Mouse (Mus musculus) kidney, adult 2 months (tissue): ENCODE data around the gene Zmiz1.

Experiments used
- CTCF ChIP-seq: fragments of 200-500 bp; conservative IDR thresholded peaks from 2 replicates; pipeline ENCODE4 v1.5.1; 2011; ENCODE audit warnings: low read depth, mild to moderate bottlenecking, control low read depth, low read length, moderate library complexity, mixed read lengths; ENCODE audit not compliant: insufficient read depth, insufficient read length
- POLR2A ChIP-seq: fragments of 200-500 bp; IDR thresholded peaks from one replicate; pipeline ENCODE4 v1.6.1; 2011; ENCODE audit warnings: low read depth, low read length, control low read depth

DNA sequence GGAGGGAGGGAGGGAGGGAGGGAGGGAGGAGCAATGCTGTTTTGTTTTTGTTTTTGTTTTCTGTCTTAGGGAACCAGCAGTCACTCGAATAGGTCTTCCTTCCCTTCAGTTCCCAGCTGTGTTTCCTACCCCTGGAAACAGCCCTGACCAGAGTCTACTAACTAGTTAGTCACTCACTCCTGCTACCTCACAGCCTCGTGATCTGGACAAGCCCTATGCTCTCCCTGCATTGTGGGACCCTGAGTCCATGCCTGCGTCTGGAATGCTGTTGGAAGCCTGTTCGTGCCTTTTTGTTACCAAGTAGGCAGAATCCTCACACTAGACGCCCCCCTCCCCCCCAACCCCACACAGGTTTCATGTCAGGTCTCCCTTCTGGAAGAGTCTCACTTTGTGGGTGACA lies 15.0 kb downstream of the Zmiz1 start:
- no peak for TF ChIP-seq CTCF
- no peak for TF ChIP-seq POLR2A
